Mouse (Mus musculus) erythroblast, adult 5-6 weeks (primary cell): ENCODE results near the gene Hnf4a. TPM values are rescaled to one million over a fixed set of nuclear protein-coding genes. Genes with fewer than 3 reads are reported as not detected.
"Not testable (repeated sequence)": the region's sequence is repeated elsewhere in the genome, so short reads cannot be mapped to it uniquely, and the experiment has no call there.

Experiments used
- ATAC-seq: replicated peaks from 2 replicates; pipeline ENCODE4 v1.8.0; 2016; ENCODE audit warnings: moderate number of reproducible peaks, mild to moderate bottlenecking, moderate TSS enrichment, inconsistent platforms; ENCODE audit not compliant: poor library complexity, low FRiP score, severe bottlenecking
- total RNA-seq, 2 experiments: library from RNA; stranded (forward) in 1 of 2; stranded (reverse) in 1 of 2; fragments of 150-400 nt in 1 of 2; fragments of 200-764, 138-1000 nt in 1 of 2; gene quantifications; 2 replicates each; pipeline versions ENCODE4 v1.2.3 to v1.2.4; 2015 to 2017; ENCODE audit warnings: low replicate concordance in 2 of 2

Hnf4a gene
- total RNA-seq, 2 experiments from 2014 or later = 0.26 TPM; not detected in 1

DNA sequence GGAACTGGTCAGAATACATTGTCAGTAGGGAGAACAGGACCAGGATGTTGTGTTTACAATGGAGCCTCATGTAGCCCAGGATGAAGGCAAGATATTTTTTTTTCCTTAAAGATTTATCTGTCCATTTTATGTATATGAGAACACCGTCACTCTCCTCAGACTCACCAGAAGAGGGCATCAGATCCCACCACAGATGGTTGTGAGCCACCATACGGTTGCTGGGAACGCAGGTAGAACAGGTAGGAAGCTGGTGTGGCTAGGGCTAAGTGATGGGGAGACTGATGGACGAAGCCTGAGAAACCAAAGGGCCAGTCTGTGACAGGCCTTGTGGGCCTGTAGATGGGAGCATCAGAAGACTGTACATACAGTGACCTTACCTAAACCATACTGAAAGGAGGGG is 107.4 kb downstream of the Hnf4a start:
- no peak for ATAC-seq

DNA sequence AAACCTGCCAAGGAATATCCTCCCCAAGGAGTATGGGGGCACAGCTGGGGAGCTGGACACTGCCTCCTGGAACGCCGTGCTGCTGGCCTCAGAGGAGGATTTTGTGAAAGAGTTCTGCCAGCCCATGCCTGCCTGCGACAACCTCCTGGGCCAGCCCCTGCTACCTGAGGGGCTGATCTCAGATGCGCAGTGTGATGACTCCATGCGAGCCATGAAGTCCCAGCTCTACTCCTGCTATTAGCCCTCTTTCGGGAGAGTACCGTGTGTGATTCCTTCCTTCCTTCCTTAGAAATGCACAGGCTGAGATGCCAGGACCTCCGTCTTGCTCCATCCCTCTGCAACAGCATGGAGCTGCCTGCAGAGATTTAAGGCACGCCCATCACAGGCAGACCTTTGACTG is 108.8 kb downstream of the Hnf4a start:
- ATAC-seq = no peak

DNA sequence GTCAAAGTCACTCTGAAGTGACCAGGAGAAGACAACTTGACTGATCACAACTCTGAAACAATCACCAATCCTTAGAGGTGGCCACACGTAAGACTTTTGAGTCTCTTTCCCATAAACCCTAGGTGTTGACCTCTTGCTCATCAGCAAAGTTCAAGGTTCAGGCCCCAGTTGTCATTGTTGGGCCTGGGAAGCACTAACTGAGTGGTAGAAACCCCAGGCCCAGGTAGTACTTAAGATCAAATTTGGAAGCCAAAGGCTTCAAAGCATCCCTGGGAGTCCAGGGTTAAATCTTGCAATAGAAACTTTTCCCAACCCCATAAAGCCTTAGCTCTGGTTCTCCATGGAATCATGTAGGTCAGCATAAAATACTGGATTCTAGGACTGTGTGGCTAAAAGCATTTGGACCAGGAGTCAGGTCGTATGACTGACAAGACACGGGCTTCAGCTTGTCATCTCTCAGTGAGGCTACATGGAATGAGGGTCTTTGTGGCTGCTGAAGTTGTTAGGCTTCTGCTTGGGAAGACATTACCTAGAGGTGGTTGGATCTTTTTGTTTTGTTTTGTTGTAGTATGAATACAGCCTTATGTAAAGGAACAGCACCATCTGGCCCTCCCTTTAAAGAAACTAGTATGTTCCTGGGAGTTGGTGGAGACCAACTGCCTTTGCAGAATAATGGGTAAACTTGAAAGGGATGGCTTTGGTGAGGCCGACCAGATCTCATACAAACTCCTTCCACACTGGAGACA is 109.5 kb downstream of the Hnf4a start:
- ATAC-seq = no peak

DNA sequence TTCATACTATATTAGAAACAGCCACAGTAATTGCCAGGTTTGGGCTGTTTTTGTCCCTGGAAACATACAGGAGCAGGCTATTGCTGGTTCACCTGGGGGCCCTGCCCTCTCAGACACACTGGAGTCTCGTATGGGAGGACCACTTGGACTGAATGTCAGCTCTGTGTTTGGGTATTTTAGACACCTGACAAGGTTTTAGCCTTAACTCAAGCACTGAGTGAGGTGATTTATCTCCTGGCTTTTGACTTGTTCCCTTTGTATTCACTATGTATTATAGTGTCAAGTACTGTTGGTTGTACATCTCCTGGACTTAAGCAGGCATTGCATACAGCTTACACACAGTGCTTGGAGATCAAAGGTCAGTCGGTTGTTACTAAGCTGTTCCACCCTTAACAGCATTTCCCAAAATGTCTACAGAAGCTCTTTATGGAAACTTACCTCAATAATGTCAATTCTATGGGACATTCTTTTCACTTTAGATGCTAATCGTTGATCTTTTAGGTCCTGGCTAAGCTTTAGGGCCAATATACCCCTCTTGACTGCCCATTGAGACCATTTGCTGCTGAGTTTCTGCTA is 110.1 kb downstream of the Hnf4a start:
- 0 out of 2 replicates have a peak, but pooled peaks have one; percentile 7 for ATAC-seq

DNA sequence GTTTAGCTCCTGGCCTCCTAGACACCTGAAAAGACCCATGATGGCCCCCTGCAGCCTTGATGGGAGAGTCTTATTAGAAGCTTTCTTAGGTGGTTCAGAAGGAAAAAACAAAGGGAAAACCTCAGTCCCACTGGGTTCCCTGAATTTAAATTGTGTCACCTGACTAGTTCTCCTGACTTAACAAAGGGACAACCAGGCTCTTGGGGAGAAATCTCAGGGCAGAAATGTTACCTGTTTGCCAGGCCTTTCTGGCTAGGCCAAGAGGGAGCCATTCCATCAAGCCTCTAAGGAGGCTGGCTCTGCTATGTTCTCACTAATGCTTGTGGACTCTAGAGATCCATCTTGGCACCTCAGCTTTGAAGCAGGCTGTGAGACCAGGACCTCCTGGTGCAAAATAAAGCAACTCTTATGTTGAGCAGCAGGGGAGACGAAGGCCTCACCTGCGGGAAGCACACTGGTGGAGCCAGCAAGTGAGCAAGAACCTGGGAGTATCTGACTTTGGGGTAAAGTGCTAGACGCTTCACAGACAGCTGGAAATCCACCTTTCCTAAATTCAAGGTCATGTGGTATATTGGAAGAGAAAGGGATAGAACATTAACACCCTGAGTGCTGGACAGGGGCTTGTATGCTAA is 110.7 kb downstream of the Hnf4a start:
- peak; percentile 7 for ATAC-seq

DNA sequence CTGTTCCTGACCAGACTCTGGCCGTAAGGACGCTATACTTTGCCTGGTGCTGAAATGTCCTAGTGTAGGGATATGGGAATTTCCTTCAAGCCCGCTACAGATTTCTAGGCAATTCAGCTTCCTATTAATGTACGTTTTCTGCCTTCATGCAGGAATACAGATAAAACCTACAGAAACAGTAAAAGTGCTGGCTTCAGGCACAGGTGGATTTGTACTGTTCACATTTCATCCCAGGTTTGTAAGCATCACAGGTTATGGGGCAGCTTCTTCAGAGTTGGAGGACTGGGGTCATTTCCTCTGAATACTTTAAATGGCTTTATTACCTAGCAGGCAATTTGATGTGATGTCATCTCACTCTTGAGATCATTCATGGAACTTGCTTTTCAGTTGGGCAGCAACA is 111.3 kb downstream of the Hnf4a start:
- no peak for ATAC-seq

DNA sequence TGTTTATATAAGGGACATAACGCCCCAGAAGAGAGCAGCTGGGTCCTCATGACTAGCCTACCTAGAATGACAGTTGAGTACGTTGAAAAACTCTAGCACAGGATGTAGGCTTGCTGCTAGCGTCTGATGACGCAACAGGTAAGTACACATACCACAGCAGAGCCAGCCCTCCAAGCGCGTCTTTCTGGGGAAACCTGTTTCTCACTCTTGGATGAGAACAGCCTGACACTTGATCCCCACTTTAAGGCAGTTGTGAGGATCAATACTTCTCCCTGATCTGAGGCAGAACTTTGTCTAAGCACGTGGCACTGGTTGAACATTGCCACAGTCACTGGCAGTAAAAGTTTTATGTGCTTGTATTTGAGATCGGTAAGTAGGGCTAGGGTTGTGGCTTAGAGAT is 113.8 kb downstream of the Hnf4a start:
- no peak for ATAC-seq

DNA sequence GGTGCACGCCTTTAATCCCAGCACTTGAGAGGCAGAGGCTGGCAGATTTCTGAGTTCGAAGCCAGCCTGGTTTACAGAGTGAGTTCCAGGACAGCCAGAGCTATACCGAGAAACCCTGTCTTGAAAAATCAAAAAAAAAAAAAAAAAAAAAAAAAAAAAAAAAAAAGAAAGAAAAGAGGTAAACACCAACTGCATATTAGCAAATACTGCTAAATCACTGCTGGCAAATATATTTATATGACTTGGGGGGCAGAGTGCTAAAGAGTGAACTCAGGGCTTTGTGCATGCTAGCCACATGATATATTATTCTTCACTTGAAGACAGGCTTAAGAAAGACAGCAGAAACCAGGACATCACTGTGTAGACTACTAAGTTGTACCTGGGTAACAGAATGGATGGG is 114.8 kb downstream of the Hnf4a start:
- ATAC-seq = not testable (repeated sequence)

Other genes with a start within 250 kb of the Hnf4a start
- not detected in 2 replicates for gene Jph2, start 108.8 kb upstream of the Hnf4a start, total RNA-seq (2015; ENCODE audit: low replicate concordance)
- gene Jph2, start 108.8 kb upstream of the Hnf4a start, total RNA-seq (2017; ENCODE audit: low replicate concordance) = 0.14 TPM in 1 of 2 replicates, not detected in the other
- gene Oser1, start 82.1 kb upstream of the Hnf4a start, total RNA-seq (2015; ENCODE audit: low replicate concordance) = 15.5 and 27.5 TPM in 2 replicates
- gene Oser1, start 82.1 kb upstream of the Hnf4a start, total RNA-seq (2017; ENCODE audit: low replicate concordance) = 21.6 and 26.3 TPM in 2 replicates
- not detected in 2 replicates for gene Gdap1l1, start 68.3 kb upstream of the Hnf4a start, total RNA-seq (2015; ENCODE audit: low replicate concordance)
- gene Gdap1l1, start 68.3 kb upstream of the Hnf4a start, total RNA-seq (2017; ENCODE audit: low replicate concordance) = not detected in 2 replicates
- gene Fitm2, start 34.2 kb upstream of the Hnf4a start, total RNA-seq (2015; ENCODE audit: low replicate concordance) = 0.21 TPM in 1 of 2 replicates, not detected in the other
- 0.77 and 2.2 TPM in 2 replicates for gene Fitm2, start 34.2 kb upstream of the Hnf4a start, total RNA-seq (2017; ENCODE audit: low replicate concordance)
- not detected in 2 replicates for gene R3hdml, start 14.5 kb upstream of the Hnf4a start, total RNA-seq (2015; ENCODE audit: low replicate concordance)
- gene R3hdml, start 14.5 kb upstream of the Hnf4a start, total RNA-seq (2017; ENCODE audit: low replicate concordance) = not detected in 2 replicates
- gene Ttpal, start 95.5 kb downstream of the Hnf4a start, total RNA-seq (2015; ENCODE audit: low replicate concordance) = 6.5 and 10.0 TPM in 2 replicates
- 5.5 and 8.8 TPM in 2 replicates for gene Ttpal, start 95.5 kb downstream of the Hnf4a start, total RNA-seq (2017; ENCODE audit: low replicate concordance)
- 1,365 and 1,400 TPM in 2 replicates for gene Serinc3, start 138.3 kb downstream of the Hnf4a start, total RNA-seq (2015; ENCODE audit: low replicate concordance)
- gene Serinc3, start 138.3 kb downstream of the Hnf4a start, total RNA-seq (2017; ENCODE audit: low replicate concordance) = 1,814 and 2,055 TPM in 2 replicates
- 15.0 and 25.0 TPM in 2 replicates for gene Pkig, start 151.6 kb downstream of the Hnf4a start, total RNA-seq (2015; ENCODE audit: low replicate concordance)
- 23.4 and 25.2 TPM in 2 replicates for gene Pkig, start 151.6 kb downstream of the Hnf4a start, total RNA-seq (2017; ENCODE audit: low replicate concordance)
- gene Ada, start 243.4 kb downstream of the Hnf4a start, total RNA-seq (2015; ENCODE audit: low replicate concordance) = 2.9 and 5.2 TPM in 2 replicates
- gene Ada, start 243.4 kb downstream of the Hnf4a start, total RNA-seq (2017; ENCODE audit: low replicate concordance) = 4.4 and 4.5 TPM in 2 replicates